Mouse (Mus musculus): Measurements from ENCODE around the gene Sord.

Sord gene

GRCm38 (mm10) chr2:122302574-122303241 is 68.2 kb downstream of the Sord start:
- DNase-seq (ENCODE audit: low read depth): peak; percentile 86

DNA sequence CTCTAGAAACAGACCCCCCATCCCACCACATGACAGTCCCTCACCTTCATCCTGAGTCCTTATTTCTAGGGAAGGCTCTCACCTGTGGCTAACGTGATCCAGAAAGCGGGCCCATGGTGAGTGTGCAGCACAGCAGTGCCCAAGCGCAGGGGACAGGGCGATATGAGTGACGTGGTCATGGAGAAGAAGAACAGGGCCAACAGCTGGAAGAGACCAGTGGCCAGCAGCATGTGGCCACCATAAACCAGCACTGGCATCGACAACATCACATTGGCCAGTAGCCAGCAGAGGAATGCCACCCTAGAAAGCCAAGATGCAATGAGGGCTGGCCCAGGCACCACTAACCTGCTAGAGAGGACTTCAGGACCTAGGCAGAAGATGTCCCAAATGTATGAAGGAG is 70.0 kb downstream of the Sord start:
- no peak for DNase-seq (ENCODE audit: low read depth)

GRCm38 (mm10) chr2:122305097-122305892 is 70.7 kb downstream of the Sord start:
- DNase-seq (ENCODE audit: low read depth): no peak

DNA sequence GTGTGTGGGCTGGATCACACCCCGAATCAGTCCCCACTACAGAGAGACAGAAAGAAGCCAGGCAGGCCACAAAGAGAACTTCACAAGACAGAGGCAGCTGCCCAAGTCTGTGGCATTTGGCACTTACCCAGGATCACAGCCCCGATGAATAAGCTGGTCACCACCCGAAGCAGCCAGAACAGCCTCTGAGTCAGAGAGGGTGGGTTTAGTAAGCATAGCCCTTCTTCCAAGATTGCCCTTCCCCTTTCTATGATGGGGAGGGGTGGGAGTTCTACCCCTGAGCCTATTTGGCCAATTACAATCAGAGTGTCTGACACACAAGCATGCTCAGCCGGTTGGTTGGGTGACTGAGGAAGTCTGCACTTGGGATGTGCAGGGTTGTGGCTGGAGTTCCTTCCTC is 71.6 kb downstream of the Sord start:
- no peak for DNase-seq (ENCODE audit: low read depth)

DNA sequence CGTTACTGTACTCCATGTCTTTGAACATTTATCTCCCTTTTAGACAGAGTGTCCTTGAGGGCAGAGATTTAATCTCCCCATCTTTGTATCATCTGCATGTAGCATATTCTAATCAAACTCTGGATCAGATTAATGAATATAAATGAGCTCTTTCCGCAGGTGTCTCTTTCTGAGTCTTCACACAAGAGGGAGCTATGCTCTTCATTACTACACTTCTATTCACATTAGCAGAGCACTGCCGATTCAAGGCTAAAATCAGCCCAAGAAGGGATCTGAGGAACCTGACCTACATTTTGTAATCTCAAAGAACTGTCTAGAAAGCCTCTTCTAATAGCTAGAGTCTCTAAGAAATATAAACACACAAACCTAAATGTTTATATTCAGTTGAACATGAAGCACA is 75.1 kb downstream of the Sord start:
- DNase-seq (ENCODE audit: low read depth): no peak

- no peak for DNase-seq (ENCODE audit: low read depth)
These were observed 77.0 kb downstream of the Sord start for GRCm38 (mm10) chr2:122311561-122311960.

- DNase-seq (ENCODE audit: low read depth): peak; percentile 79
These were observed 78.3 kb downstream of the Sord start for GRCm38 (mm10) chr2:122312722-122313417.

DNA sequence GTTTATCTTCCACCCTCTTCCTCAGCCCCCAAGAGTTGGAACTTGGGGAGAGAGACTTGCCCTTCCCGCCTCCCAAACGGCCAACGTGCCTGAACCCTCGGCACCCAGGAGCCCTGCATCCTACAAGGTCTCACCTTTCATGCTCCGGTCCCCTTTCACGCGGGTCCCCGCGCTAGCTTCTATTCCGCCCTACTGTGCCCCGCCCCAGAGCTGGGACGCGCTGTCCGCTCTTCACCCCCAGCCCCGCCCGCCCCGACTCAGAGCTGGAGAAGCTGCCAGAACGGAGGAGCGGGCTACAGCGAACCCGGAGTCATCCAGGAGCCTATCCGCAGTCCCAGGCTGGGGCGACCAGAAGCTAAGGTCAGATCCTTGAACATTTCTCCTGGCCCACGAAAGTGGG is 79.0 kb downstream of the Sord start, which contains the start of gene Duoxa1:
Gene Duoxa1, minus strand, starts transcription at position 195 of the 400 bp plus-strand sequence.
- DNase-seq (ENCODE audit: low read depth): no peak

All from induced T-regulatory cell, adult 2 months (primary cell).